Mouse (Mus musculus) brain, embryonic 14.5 days (tissue): ENCODE data around the gene Tssk1. TPM values are rescaled to one million over a fixed set of nuclear protein-coding genes. Genes with fewer than 3 reads are reported as not detected.

Experiments used
- DNase-seq: peaks from one replicate; pipeline ENCODE4 v3.0.0-alpha.2; 2011; ENCODE audit warnings: low read depth
- CTCF ChIP-seq: fragments of 200-500 bp; IDR thresholded peaks from 2 replicates; pipeline ENCODE4 v1.5.1; 2012; ENCODE audit warnings: inconsistent platforms, mild to moderate bottlenecking, moderate library complexity, borderline replicate concordance; ENCODE audit not compliant: insufficient read depth, insufficient read length; ENCODE audit errors: extremely low read depth
- POLR2A ChIP-seq: fragments of 200-500 bp; IDR thresholded peaks from 2 replicates; pipeline ENCODE4 v1.6.1; 2012; ENCODE audit warnings: mild to moderate bottlenecking, inconsistent platforms, borderline replicate concordance; ENCODE audit not compliant: poor library complexity, insufficient read depth, insufficient read length, severe bottlenecking; ENCODE audit errors: extremely low read depth
- polyA plus RNA-seq: library from polyadenylated mRNA; depleted of rRNA; stranded (reverse); fragments of >200 nt; gene quantifications from 2 replicates; pipeline ENCODE4 v1.2.3, GENCODE M21; 2012; rRNA removed

Tssk1 gene
- polyA plus RNA-seq, 1 experiment, result 0.04 TPM

GRCm38 (mm10) chr16:17934445-17934910, 40.5 kb downstream of the Tssk1 start:
- DNase-seq, result no peak
- TF ChIP-seq POLR2A (no peak), CTCF (no peak)

DNA sequence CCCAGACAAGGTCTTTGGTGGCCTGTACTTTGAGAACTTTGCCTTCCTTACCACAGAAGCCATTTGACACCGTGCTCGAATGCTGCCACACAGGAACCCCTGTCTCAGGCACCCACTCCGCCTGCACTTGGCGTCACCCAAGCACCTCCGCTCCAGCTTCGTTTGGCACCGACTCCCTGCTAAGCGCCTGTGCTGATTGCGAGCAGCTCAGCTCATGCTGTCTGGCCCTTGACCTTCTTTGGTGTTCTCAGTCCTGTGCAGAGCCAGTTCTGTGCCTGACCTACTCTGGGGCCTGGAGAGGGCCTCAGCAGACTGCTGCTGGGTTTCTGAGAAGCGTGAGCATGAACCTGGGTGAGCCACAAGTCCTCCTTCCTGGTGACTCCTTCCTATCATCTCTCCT, 42.8 kb downstream of the Tssk1 start:
- TF ChIP-seq CTCF (no peak), POLR2A (no peak)

GRCm38 (mm10) chr16:17938187-17938586, 44.2 kb downstream of the Tssk1 start:
- TF ChIP-seq POLR2A (no peak), CTCF (no peak)
- DNase-seq, result no peak

More for the DNA sequence above, 42.8 kb downstream of the Tssk1 start:
- no peak for DNase-seq

DNA sequence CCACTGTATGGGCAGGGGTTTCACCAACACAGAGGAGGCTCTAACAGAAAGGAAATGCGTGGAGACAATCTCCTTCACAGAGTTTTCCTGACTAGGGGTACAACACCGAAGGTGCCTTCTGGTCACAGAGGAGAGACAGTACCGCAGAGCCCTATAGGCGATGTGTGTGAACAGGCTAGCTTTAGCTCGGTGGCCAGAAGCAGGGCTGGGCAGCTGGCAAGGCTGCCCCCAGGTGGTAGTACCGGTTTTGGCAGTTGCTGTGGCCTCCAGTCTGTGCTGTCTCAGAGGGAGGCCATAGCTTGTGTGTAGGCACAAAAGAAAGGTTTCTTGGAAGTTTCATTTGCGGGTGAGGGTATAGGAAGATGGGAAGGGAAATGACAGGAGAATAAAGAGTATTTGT, 44.8 kb downstream of the Tssk1 start:
- peak; percentile 75 for TF ChIP-seq CTCF
- TF ChIP-seq POLR2A, result no peak
- DNase-seq, result peak; percentile 75

- TF ChIP-seq CTCF, result no peak
- no peak for TF ChIP-seq POLR2A
- DNase-seq, result peak; percentile 53
Observed at GRCm38 (mm10) chr16:17939255-17939751, 45.3 kb downstream of the Tssk1 start.

DNA sequence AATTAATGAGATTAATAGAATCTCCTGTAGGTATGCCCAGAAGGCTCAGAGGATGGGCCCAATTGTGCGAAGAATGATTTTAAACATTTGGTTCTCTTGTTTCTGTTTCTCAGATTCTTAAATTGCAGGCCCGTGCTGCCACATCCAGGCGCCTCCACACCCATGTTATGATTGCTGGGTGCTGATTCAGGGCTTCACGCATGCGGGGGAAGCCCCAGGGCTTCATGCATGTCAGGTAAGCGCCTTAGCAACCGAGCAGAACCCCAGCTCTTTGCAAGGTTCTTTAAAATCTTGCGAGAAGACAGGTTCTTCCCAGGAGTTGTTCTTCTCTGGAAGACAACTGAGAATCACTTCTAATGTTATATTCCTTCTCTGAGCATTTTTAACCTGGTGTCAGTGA, 49.4 kb downstream of the Tssk1 start:
- no peak for TF ChIP-seq POLR2A
- TF ChIP-seq CTCF, result no peak
- no peak for DNase-seq

- DNase-seq, result peak; percentile 6
- no peak for TF ChIP-seq POLR2A
- no peak for TF ChIP-seq CTCF
Observed at GRCm38 (mm10) chr16:17945081-17945831, 51.2 kb downstream of the Tssk1 start.

Other genes starting within 250 kb of the Tssk1 start
- gene Ccdc74a, start 247.8 kb upstream of the Tssk1 start, polyA plus RNA-seq, result 6.1 and 8.5 TPM in 2 replicates
- gene Med15, start 161.3 kb upstream of the Tssk1 start, polyA plus RNA-seq, result 65.0 and 87.3 TPM in 2 replicates
- 109 and 116 TPM in 2 replicates for gene Klhl22, start 134.6 kb upstream of the Tssk1 start, polyA plus RNA-seq
- 11.8 and 15.5 TPM in 2 replicates for gene Scarf2, start 96.9 kb upstream of the Tssk1 start, polyA plus RNA-seq
- 2.3 and 3.7 TPM in 2 replicates for gene B830017H08Rik, start 61.1 kb upstream of the Tssk1 start, polyA plus RNA-seq
- 16.1 and 18.1 TPM in 2 replicates for gene Car15, start 55.9 kb upstream of the Tssk1 start, polyA plus RNA-seq
- 3.2 and 3.9 TPM in 2 replicates for gene Gm20518, start 2.6 kb upstream of the Tssk1 start, polyA plus RNA-seq
- 159 and 166 TPM in 2 replicates for gene Dgcr2, start 4.3 kb downstream of the Tssk1 start, polyA plus RNA-seq
- gene Tssk2, start 4.4 kb downstream of the Tssk1 start, polyA plus RNA-seq, result not detected in 2 replicates
- gene Ess2, start 17.1 kb downstream of the Tssk1 start, polyA plus RNA-seq, result 51.9 and 56.9 TPM in 2 replicates
- 0.55 and 1.1 TPM in 2 replicates for gene Gsc2, start 20.8 kb downstream of the Tssk1 start, polyA plus RNA-seq
- gene Slc25a1, start 34.0 kb downstream of the Tssk1 start, polyA plus RNA-seq, result 110 and 126 TPM in 2 replicates
- 0.10 TPM in 1 of 2 replicates, not detected in the other for gene Vpreb2, start 86.2 kb downstream of the Tssk1 start, polyA plus RNA-seq
- gene Dgcr6, start 158.6 kb downstream of the Tssk1 start, polyA plus RNA-seq, result 110 and 137 TPM in 2 replicates
- gene Prodh, start 196.0 kb downstream of the Tssk1 start, polyA plus RNA-seq, result 6.5 and 8.0 TPM in 2 replicates
- gene Rtn4r, start 233.4 kb downstream of the Tssk1 start, polyA plus RNA-seq, result 50.3 and 52.5 TPM in 2 replicates